Mouse (Mus musculus) WW6 (cell line): ENCODE data around the gene 1700003F12Rik.

ENCODE experiments used
- DNase-seq: peaks from one replicate; pipeline ENCODE4 v3.0.0-alpha.2; 2013; ENCODE audit warnings: low read depth, low spot score

1700003F12Rik gene

DNA sequence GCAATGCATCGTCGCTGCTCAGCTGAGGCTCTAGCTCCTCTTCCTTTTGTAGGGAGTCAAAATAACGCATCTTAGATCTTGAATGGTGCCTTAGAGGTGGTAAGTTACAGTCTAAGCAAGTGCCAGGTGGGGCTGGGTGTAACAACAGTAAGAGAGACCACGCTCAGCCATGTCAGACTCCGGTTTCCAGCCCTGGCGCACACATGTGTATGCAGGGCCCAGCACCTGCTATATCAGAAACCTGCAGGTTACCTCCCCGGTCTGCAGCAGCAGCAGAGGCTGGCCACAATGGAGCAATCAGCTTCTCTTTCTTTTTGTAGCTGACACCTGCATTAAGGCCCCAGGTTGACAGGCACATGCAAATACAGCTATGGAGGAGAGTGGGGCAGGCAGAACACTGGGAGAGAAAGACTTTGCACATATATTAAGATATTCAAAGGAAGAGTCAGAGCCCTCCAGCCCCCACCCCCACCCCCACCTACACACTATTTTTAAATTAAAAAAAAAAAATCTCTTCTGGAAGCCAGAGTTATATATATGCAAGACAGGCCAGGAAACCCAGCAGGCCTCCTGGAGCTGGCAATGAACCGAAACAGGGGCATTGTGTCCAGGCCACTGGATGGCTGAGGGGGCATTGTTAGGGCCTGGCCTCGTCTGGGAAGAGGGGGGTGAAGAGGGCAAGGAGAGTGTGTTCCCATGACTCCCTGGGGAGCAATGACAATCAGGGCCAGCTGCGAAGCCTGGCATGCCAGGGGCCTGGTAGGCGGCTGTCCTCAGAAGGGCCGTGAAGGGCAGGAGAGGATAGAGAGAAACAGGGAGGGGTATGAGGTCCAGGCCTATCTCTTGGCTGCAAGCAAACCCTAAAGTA lies 30.2 kb downstream of the 1700003F12Rik start:
- DNase-seq: no peak

DNA sequence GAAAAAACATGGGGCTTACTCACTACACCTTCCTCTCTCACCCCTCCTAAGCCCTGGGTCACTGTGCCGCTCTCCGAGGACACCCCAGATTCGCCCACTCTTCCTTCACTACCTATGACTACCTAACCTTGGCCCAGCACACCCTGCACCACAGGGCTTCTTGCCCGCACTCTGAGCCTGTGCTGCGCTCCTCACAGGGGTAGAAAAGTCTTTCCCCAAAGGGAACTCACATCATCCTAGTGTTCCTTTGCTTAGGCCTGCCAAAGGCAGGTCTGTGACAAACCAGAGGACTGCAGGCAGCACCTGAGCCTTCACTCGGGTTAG lies 30.8 kb downstream of the 1700003F12Rik start:
- no peak for DNase-seq

DNA sequence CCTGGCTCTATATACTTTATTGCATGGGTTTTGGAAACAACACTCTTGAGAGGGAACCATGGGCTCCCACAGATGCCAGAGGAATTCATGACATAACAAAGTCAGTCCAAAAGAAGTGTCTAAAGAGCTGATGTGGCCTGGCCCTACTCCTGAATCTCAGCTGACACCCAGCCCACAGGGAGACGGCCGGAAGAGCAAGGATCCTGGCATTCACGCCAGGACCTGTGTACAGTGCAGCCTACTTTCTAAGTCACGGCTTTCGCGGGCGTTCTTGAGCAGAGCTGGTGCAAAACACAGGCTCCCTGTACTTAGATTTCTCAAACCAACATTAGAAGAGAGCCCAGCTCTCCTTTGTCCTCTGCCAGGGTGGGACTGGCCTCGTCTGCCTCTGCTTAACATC lies 33.7 kb downstream of the 1700003F12Rik start:
- no peak for DNase-seq

DNA sequence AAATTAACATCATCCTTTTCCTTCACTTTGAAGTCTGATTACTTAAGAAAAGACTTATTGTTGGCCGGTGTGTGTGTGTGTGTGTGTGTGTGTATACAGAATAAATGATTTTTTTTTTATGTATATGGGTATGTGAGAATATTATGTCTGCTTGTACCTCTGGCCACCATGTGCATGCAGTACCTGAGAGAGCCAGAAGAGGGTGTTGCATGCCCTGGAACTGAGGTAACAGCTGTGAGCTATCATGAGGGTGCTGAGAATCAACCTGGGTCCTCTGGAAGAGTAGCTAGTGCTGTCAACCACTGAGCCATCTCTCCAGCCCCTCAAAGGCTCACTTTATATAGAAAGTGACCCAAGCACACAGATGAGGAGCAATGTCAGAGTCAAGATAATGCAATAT lies 34.5 kb downstream of the 1700003F12Rik start:
- no peak for DNase-seq

DNA sequence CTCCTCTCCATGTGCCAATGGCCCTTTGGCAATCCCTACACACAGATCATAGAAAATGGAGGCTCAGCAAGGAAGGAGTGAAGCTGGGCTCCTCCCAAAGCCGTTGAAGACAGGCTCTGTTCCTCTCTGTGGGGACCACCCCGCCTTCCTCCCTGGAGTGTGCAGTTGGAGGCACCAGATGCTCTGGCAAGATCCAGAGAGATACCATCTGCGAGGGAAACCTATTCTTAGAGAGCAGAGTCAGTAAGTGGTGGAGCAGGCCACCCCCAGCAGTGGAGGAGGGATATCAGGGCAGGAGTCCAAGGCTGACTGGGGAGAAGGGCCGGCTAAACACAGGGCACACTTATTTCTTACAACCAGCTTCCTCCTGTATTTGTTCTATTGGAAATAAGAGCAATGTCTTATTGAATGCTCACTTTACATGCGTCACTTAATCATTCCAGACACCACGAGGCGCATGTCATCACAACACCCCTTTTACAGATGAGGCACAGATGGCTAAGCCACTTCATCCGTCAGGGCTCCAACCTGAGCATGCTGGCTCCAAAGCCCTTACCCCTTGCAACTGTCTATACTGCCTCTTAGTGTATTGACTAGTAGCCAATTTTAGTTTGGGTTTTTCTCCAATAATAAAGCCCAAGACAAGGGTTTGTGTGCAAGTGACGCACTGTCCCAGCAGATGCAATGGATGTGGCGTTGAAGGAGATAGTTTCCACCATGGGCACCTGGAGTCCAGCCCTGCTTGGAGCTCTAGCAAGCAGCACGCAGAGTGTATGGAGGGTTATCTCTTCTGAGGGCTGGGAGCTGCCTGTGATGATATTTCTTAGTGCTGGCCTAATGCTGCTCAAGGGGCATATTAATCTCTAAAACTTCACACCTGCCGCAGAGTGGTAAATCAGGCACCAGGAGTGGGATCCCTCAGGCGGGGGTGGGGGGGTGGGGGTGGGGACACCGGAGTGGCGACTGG lies 37.3 kb downstream of the 1700003F12Rik start:
- no peak for DNase-seq

DNA sequence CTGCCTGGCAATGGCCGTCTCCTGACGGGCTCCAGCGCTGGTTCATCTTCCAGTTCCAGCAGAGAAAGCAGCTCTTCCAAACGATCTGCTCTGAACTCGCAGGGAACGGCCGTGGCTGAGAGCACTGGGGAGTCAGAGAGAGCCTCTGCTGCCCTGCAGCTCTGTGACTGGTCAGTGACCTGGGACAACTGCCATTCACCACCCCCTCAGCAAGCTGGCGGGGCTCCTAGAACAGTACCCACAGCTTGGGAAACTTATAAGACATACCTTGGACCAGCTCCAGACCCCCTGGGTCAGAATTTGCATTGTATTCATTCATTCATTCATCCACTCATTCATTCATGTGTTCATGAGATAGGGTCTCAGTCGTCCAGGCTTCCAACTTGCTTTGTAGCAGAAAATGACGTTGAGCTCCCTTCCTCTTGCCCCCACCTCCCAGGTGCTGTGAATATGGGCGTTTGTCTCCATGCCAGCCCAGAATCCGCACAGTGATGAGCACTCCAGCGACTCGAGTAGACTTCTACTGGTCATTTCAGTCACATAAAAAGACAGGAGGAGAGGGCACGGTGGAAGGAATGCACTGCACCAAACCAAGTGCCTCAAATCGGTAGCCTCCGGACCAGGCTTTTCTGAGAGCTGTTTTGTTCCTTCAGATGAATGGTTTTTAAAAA lies 38.2 kb downstream of the 1700003F12Rik start:
- no peak for DNase-seq

DNA sequence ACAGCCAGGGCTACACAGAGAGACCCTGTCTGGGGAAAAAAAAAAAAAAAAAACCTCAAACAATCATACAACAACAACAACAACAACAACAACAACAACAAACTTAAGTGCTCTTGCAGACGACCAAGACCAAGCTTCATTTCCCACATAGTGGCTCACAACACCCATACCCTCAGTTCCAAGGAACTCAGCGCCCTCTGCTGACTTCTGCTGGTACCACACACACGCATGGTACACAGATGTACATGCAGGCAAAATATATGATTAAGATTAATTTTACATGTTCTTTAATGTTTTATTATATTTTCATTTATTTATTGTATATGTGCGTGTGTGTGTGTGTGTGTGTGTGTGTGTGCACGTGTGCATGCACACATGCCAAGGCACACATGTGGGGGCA lies 39.5 kb downstream of the 1700003F12Rik start:
- DNase-seq: no peak

DNA sequence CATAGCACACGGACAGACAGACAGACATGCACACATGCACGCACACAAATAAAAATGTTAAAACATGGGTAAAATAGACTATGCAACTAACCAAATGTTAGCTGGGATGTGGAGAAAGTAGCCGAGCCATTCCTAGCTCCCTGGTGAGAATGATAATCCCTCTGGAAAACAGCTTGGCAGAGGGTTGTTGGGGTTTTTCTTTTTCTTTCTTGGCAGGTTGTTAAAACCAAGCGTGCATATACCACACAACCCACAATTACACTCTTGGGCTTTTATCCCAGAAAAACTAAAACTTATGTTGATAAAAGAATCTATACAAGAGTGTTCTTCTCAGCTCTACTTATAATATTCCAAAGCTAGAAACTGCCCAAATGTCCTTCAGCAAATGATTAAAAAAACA lies 42.2 kb downstream of the 1700003F12Rik start:
- DNase-seq: no peak

DNA sequence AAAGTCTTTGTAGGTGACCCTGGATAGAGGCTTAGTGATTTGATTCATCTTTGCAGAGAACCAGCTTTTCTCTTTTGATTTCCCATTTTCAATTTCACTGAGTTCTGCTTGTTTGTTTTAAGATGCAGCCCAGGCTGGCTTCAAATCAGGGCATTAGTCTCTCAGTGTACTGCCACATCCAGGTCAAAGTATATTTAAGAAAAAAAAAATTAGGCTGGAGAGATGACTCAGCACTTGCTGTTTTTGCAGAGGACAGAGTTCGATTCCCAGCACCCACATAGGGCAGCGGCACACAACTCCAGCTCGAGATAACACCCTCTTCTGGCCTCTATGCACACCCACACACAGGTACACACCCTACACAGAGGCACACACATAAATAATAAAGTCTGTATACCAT lies 44.4 kb downstream of the 1700003F12Rik start:
- DNase-seq: no peak

DNA sequence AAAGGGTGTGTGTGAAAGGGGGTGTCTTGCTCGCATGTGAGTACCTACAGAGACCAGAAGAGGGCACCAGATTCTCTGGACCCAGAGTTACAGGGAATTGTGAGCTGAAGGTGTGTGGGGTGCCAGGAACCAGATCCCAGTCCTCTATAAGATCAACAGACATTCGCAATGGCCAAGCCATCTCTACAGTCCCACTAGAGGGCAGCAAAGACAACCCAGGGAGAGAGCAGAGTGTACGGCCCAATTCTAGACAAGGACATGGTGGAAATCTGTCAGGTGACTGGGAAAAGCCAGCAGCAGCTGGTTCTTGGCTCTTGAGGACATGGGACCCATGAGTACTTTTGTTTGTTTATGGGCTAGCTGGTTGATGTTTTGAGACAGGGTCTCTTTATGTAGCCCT lies 46.1 kb downstream of the 1700003F12Rik start:
- peak; percentile 83 for DNase-seq

DNA sequence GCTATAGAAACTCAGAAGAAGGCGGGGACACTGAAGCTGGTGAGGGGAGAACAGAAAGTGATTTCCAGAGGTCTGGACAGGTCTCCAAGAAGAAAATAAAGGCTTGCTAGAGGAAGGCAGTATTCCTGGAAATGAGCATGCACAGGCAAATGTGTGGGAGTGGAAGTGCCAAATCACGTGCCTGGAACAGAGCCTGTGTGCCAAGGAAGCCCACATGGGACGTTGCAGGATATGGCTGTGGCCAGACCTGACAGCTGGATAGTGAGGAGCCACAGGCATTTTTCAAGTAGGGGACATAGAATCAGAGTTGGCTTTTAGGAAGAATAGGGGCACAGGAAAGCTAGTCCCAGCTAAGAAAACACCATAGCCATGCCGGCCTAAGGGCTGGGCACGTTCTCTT lies 48.9 kb downstream of the 1700003F12Rik start:
- DNase-seq: no peak

DNA sequence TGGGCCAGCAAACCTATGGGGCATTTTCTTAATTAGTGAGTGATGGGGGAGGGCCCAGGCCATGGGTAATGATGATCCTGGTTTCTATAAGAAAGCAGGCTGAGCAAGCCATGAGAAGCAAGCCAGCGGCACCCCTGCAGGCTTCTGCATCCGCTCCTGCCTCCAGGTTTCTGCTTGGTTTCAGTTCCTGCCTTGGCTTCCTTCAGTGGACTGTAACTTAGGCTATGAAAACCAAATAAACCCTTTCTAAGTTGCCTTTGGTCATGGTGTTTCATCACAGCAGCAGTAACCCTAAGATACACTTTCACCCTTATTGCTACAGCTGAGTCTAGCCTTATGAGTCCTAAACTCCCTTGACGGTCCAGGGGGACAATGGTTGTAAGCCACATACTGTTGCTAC lies 50.5 kb downstream of the 1700003F12Rik start:
- no peak for DNase-seq
